Mouse (Mus musculus) CH12F3 (cell line): ENCODE data around the gene Mbnl1.

ENCODE experiments used
- in situ Hi-C: fragments of 300-500 bp; cut with MboI; formaldehyde crosslinking; loops from 2 replicates; pipeline ENCODE4 v1.14.3; 2020; ENCODE audit warnings: low sequenced_read_pairs

The Mbnl1 gene

DNA sequence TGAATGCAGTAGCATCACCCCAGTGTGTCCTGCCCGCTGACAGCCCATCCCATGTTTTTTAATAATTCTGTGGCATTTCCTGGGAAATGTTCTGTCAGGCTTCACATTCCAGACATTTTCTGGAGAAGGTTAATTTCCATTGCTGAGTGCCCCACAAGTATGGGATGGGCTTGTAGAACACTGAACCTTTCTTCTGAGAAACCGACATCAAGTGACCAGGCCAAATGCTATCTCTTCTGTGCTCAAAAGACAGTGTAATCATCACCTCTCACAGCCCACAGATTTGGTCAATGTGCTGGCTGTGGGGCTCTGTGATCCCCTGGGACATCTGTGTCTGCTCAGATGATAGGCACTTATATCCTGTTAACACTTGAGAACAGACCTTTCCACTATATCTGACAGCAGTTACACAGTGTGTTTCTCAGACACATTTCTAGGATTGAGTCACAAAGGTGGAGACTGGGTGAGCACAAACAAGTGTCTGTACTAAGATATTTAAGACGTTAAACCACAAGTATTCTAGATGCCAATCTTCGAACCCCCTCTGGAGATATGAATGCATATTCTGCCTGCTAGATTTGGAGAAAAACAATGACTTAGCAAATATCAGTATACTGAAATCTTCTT is 130.4 kb downstream of the Mbnl1 start:
- in situ Hi-C loops, result no loop called here

DNA sequence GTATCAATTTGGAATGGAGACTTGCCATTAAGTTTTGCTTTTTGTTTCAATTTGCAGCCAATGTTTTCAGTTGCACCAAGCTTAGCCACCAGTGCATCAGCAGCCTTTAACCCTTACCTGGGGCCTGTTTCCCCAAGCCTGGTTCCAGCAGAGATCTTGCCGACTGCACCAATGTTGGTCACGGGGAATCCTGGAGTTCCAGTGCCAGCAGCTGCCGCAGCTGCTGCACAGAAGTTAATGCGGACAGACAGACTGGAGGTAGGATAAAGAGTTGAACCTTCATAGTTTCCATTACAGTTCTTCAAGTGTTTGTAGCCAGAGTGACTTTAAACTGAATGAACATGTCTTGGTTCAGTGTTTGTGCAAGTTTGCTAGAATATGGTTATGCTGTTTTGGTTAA is 131.0 kb downstream of the Mbnl1 start:
- in situ Hi-C loops, result no loop called here

DNA sequence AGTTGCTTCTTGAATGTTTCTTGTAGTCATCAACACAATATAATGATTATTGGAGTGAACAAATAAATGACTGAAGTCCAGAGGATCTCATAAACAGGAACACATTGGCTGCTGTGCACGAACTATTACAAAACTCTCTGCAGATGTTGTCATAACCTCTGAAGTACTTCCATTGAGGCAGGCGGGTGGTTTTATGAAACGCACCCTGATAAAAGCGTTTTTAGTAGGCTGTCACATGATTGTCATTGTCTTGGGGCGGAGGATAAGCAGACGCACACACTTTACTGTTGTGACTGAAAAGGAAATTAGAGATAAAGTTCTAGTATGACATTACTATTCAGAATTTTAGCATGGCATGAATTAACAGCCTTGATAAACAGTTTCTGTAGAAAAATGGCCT is 131.6 kb downstream of the Mbnl1 start:
- in situ Hi-C loops, result no loop called here

DNA sequence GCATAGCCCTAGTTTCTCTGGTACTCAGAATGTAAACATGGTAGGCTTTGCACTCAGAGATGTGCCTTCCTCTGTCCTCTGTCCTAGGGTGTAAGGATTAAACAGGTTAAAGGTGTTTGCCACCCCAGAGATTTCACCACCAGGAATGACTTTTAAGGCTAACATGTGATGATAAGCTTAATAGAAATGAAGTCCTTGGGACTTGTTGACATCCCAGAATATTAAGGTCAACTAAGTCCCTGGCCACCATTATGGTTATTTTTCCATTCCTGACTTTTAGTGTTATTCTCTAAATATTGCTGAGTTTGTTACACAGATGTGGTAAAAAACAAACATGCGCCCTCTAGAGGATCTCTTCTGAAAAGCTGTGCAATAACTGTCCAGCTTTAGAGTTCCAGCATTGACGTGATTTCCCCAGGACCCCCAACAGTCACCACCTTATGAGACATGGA is 136.3 kb downstream of the Mbnl1 start:
- in situ Hi-C loops, result no loop called here

DNA sequence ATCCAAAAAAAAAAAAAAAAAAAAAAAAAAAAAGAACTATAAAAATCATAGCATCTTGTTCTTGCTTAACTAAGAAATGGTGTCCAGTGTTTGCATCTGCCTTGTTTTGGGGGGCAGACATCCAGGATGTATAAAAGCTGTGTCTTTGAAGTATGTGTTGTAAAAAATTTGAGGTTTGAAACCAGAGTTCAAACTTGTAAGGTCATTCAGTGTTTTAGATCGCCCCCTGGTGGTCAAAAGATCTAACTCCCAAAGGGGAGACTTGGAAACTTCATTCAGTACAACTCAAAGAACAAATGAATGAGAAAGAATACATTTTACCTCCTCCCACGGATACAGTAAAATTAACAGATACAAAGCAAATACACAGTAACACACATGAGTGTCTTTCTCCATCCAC is 139.2 kb downstream of the Mbnl1 start:
- in situ Hi-C loops, result no loop called here

DNA sequence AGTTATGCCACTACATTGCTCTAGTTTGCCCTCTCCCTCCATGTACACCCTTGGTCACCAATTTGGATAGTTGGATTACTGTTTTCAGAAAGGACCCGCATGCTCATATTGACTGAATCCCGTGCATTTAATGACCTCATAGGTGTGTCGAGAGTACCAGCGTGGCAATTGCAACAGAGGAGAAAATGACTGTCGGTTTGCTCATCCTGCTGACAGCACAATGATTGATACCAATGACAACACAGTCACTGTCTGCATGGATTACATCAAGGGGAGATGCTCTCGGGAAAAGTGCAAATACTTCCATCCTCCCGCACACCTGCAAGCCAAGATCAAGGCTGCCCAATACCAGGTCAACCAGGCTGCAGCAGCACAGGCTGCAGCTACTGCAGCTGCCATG is 140.5 kb downstream of the Mbnl1 start:
- in situ Hi-C loops, result no loop called here

DNA sequence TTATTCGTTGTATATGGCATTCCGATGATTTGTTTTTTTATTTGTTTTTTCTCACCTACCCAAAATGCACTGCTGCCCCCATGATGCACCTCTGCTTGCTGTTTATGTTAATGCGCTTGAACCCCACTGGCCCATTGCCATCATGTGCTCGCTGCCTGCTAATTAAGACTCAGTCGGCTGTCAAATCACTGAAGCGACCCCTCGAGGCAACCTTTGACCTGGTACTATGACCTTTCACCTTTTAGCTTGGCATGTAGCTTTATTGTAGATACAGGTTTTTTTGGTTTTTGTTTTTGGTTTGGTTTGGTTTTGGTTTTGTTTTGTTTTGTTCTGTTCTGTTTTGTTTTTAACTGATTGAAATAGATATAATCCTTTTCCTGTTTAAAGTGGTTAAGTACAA is 141.9 kb downstream of the Mbnl1 start:
- in situ Hi-C loops, result no loop called here

DNA sequence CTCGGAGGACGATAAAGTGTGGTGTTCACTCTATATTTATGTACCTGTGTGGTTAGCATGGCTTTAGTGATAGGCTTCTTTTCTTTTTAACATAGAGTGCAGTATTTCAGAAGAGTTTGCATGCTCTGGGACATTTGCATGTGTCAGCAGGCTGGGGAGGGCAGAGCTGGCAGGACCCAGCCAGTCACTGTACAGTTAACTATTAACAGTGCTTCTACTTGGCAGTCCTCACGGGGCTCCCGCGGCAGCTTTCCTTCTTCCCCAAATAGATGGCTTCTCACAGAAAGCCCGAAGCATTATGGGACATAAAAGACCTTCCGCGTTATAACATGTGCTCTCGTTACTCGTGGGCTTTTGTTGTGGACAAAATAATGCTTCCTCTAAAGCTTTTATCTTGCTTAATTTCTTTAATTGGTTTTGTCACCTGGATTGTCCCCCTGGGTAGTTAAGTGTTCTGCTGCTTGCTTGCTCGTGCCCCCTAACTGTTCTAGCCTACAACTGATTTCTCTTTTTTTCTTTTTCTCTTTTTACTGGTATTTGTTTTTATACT is 142.5 kb downstream of the Mbnl1 start:
- in situ Hi-C loops, result no loop called here

DNA sequence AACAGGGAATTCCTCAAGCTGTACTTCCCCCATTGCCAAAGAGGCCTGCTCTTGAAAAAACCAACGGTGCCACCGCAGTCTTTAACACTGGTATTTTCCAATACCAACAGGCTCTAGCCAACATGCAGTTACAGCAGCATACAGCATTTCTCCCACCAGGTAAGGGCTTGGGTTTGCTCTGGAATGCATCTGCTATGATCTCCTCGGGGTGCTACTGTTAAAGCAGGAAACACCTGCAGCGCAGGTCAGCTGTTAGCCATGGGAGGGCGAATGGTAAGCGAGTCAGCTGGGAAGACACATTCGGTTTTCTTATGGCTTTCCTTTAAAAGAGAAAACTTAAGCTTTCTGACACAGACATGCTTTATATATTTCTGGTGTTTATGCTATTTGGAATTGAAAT is 143.0 kb downstream of the Mbnl1 start:
- in situ Hi-C loops, result no loop called here

DNA sequence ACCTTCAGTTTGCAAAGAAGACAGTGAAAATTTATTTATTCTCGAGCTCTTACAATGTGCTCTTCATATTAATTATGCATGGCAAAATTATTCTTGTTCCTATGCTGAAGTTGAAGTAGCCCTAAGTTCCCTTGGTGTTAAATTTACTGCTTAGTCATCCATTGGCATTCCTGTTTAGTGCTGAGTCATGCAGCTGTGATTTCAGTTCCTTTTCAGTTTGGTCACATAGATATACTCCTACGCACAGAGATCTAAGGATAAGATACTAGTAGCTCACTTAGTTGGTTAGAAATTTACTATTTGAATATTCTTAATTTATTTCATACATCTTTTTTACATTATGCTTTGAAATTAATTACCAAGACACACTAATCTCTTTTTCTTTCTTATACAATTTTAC is 143.5 kb downstream of the Mbnl1 start:
- in situ Hi-C loops, result no loop called here

DNA sequence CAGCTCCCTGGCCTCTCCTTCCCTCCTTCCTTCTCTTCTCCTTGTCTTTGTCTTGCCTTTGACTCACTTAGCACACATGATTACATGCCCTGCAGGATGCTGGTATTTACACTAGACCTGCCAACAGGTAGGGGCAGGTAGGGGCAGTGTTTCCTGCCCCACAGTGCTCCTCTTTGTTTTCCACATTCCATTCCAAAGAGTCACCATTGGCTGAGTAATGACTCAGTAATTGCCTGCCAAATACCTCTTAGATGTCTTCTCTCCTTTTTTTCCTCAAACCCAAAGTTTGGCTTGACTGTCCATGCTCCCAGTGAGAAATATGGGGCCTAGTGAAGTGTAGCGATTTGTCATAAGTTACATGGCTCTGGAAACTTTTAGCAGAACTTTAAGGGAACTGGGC is 145.0 kb downstream of the Mbnl1 start:
- in situ Hi-C loops, result no loop called here

DNA sequence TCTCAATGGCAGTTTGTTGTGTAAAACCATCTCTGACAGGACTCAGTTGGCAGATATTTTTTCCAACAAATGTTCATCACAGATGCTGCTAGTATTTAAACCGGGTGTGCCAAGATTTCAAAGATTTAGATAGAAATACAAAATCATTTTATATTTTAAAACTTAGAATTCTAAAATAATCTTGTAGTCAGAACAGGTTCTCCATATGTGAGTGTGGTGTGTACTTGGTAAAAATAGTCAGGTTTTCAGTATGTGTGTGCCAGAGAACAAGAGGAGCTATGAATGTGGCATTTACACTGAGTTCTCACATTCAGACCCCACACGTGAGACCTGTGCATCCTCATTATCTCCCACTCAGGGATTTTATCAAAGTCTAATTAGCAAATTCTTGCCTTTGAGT is 147.6 kb downstream of the Mbnl1 start:
- in situ Hi-C loops, result no loop called here

DNA sequence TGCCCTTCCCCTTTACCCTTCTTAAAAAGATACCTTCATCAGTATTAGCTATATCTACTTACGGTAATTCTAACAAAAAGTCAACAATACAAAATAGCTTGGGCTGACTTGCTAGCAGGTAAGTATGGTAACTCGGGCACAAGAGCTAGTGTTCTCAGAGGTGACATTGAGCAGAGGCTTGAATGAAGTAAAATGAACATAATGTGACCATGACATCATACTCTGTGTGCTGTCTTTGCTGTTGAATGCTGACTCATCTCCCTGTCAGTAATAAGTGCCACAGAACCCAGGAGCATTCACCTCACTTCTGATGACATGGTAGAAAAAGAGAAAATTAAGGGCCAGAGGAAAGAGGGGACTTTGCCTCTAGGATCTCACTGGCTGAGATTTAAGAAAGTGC is 158.6 kb downstream of the Mbnl1 start:
- in situ Hi-C loops, result no loop called here

DNA sequence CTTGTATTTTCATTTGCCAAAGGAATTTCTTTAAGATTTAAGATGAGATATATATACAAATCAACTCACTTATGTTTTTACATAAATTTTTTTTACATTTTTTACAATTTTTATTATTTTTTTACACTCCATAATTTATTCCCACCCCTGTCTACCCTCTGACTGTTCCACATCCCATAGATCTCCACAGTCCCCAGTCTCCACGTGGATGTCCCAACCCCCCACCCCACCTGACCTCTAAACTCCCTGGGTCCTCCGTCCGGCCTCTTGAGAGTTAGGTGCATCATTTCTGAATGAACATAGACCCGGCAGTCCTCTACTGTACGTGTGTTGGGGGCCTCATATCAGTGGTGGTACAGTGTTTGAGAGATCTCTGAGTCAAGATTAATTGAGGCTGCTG is 159.1 kb downstream of the Mbnl1 start:
- in situ Hi-C loops, result no loop called here

DNA sequence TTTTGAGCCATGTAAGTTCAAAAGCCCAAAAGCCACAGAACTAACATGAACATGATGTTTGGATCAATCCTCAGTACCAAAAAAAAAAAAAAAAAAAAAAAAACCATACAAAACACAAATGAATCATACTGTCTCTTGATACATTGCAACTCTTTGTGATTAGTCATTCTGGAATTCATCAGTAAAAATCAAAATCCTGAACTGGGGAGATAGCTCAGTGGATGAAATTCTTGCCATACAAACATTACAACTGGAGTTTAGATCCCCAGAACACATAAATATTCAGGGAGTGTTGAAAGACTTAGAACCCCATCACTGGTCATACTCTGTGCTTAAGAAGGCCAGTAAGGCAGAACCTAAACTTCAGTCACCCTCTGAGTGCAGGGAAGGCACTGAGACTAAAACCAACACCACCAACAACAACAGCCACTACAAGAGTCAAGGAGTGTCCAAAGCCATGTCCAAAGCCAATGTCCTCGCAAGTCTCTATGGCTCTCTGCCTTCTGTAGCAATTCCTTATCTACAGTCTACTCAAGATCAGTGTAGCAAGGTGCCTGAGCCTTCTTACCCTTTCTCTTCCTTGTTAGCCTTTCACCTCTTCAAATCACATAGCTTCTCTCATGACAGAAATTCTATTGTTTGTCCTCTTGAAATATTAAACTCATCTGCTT is 160.3 kb downstream of the Mbnl1 start:
- in situ Hi-C loops, result no loop called here

DNA sequence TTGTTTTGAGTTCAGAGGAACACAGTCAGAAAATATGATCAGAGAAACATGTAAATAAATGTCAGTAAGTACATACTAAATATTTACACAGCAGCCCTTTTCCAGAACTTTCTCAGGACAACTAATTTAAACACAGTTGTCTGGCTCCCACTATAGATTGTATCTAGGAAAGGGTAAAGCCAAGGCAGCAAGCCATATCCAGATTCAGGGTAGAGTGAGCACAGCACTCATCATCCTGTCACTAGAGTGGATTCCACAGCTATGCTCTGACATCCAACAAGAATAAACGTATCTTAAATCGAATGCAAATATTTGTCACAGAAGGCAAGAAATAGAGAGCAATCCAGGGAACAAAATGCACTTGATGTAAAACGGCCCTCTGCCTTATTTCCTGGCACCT is 165.9 kb downstream of the Mbnl1 start:
- in situ Hi-C loops, result no loop called here

DNA sequence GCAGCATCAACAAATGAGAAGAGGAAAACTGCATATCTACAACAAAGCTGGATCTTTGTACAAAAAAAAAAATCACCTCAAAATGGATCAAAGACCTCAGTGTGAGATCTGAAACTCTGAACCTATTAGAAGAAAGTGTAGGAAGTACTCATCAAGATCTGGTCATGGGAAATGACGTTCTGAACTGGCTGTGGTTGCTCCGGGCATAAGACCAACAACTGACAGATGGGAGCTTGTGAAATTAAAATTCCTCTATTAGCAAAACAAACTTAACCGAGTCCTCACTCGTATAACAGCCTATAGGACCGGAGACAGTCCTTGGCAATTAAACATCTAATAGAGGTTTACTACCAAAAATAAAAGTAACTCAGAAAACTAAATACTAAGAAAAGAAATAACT is 166.5 kb downstream of the Mbnl1 start:
- in situ Hi-C loops, result no loop called here

DNA sequence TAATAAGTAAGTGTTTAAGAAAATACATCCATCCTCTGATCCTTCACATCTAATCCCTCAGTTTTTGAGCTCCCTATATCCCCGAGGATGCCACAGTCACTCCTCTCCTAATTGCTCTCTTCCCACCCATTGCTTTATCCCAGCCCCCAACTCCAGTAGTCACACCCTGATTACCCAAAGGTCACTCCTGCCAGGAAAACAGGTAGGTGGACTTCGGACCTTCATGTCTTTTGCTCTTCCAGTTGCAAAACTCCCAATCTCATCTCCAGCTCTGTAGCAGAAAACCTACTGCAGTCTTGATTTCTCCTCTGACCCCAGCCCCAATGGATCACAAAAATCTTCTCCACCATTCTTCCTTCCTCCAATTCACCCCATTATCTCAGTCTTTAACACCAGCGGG is 169.6 kb downstream of the Mbnl1 start:
- in situ Hi-C loops, result no loop called here

DNA sequence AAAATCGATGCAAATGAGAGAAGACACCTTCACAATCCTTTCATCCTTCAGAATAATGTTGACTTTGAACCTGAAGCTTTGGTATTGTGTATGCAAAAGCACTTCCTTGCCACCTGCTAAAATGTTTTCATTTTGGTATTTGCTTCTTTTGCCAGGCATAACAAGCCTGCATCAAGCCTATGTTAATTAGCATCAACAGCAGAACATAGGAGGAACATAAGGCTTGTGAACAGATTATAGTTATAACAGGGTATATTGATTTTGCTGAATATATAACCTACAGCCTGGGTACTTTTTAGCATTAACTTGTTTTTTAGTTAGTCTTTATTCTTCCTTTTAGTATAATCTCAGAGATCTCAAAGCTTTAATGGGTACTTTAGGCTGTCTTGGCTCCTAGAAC is 172.9 kb downstream of the Mbnl1 start:
- in situ Hi-C loops, result no loop called here

DNA sequence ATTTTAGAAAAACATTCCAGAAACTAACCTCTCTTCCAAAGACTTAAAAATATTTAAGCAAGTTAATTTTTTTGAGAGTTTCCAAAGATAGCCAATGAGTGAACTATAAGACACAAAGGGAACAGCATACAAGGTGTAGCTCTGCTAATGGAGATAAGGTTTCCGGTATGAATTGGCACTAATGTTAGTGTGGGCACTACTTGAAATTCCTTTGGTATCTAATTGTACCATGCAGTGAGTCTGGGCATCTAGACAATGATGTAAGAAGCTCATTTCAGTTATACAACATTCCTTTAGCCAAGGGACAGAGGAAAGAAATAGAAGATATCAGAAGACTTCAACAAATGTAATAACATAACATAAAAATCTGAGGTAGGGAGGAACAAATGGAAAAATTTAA is 175.7 kb downstream of the Mbnl1 start:
- in situ Hi-C loops, result no loop called here

DNA sequence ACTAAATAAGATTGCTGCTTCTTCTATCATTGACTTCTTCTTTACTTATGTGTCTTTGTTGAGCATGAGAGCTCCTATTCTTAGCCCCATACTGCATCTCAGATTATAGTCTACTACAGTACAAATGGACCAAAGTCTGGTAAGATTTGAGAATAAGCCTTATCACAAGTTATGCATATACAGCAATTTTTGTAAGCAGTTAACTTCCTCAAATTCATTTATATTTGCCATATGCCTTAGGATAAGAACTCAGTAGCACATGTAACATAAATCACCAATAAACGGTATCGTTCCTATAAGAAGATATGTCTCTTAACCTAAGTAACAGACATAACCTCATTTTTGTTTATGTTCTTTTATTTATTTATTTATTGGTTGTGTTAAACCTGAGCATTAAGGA is 188.1 kb downstream of the Mbnl1 start:
- in situ Hi-C loops, result no loop called here
